Mouse (Mus musculus): ENCODE data around the gene Slc30a2. TPM values are rescaled to one million over a fixed set of nuclear protein-coding genes. Genes with fewer than 3 reads are reported as not detected.

The Slc30a2 gene
- polyA plus RNA-seq, 1 experiment from 2014 or later = not detected

DNA sequence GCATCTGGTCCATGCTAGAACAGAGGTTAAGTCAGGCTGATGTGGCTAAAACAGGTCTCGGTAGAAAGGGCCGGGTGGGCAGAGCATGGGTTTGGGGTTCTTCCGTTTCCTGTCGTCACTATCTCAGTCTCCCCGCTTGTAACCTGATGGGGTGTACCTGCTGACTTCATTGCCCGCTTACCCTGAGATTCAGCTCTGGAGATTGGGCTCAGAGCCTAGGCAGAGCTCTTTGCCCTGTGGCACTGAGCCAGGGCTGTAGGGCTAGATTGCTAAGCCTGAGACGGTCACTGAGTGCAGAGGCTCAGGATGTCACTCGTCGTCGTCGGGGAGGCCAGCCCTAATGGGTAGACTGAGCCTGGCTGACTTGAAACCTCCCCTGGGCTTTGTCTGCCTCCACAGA, 5.1 kb downstream of the Slc30a2 start:
- no peak overlapping the region for H3K9ac ChIP-seq (replicated peaks; ENCODE audit: low read depth, low read length)
- WGBS = 71% methylated on average over 11 of the region's 11 CpGs
- H3K36me3 ChIP-seq (ENCODE audit: control insufficient read depth, insufficient read depth, low read length) = no peaks in the 10 kb centered on the region
- H3K4me2 ChIP-seq (replicated peaks; ENCODE audit: low read depth, low read length) = no peak overlapping the region
- H3K4me3 ChIP-seq (ENCODE audit: low read depth, low read length) = no peak overlapping the region
- H3K4me1 ChIP-seq (ENCODE audit: control insufficient read depth, insufficient read depth, low read length) = peaks cover 2% of the 10 kb centered on the region; the same call in 1 of the 2 replicates
- peaks cover 16% of the 10 kb centered on the region for H3K27me3 ChIP-seq (ENCODE audit: control insufficient read depth, insufficient read depth, low read length)
- ATAC-seq (ENCODE audit: insufficient number of reproducible peaks, insufficient read depth, low FRiP score, low read depth) = no peak
- H3K27ac ChIP-seq (ENCODE audit: low read length) = no peak overlapping the region
- H3K9me3 ChIP-seq (ENCODE audit: control insufficient read depth, low read depth, low read length) = no peaks in the 10 kb centered on the region

GRCm38 (mm10) chr4:134348545-134348944, 5.6 kb downstream of the Slc30a2 start:
- Histone ChIP-seq H3K4me1 (ENCODE audit: control insufficient read depth, insufficient read depth, low read length) (no peaks in the 10 kb centered on the region), H3K27ac (ENCODE audit: low read length) (no peak overlapping the region), H3K36me3 (ENCODE audit: control insufficient read depth, insufficient read depth, low read length) (no peaks in the 10 kb centered on the region), H3K27me3 (ENCODE audit: control insufficient read depth, insufficient read depth, low read length) (peaks cover 11% of the 10 kb centered on the region), H3K4me2 (replicated peaks; ENCODE audit: low read depth, low read length) (no peak overlapping the region), H3K9ac (replicated peaks; ENCODE audit: low read depth, low read length) (no peak overlapping the region), H3K9me3 (ENCODE audit: control insufficient read depth, low read depth, low read length) (no peaks in the 10 kb centered on the region), H3K4me3 (ENCODE audit: low read depth, low read length) (no peak overlapping the region)
- no peak for ATAC-seq (ENCODE audit: insufficient number of reproducible peaks, insufficient read depth, low FRiP score, low read depth)
- 66% methylated on average over 5 of the region's 5 CpGs for WGBS

DNA sequence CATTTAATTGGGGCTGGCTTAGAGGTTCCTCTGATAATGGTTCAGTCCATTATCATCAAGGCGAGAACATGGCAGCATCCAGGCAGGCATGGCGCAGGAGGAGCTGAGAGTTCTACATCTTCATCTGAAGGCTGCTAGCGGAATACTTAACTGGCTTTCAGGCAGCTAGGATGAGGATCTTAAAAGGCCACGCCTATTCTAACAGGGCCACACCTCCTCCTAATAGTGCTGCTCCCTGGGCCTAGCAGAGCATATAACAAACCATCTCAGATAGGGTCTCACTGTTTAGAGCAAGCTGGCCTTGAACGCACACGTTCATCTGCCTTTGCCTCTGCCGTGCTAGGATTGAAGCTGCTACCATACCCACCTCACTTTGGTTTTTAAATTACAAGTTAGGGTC, 6.8 kb downstream of the Slc30a2 start:
- Histone ChIP-seq H3K9ac (replicated peaks; ENCODE audit: low read depth, low read length) (no peak overlapping the region), H3K9me3 (ENCODE audit: control insufficient read depth, low read depth, low read length) (no peaks in the 10 kb centered on the region), H3K4me3 (ENCODE audit: low read depth, low read length) (no peak overlapping the region), H3K4me2 (replicated peaks; ENCODE audit: low read depth, low read length) (no peak overlapping the region), H3K27me3 (ENCODE audit: control insufficient read depth, insufficient read depth, low read length) (0 out of 2 replicates have a peak, but pooled peaks cover 5% of the 10 kb centered on the region), H3K27ac (ENCODE audit: low read length) (no peak overlapping the region), H3K36me3 (ENCODE audit: control insufficient read depth, insufficient read depth, low read length) (no peaks in the 10 kb centered on the region), H3K4me1 (ENCODE audit: control insufficient read depth, insufficient read depth, low read length) (no peaks in the 10 kb centered on the region)
- ATAC-seq (ENCODE audit: insufficient number of reproducible peaks, insufficient read depth, low FRiP score, low read depth) = no peak
- WGBS = 83% methylated on average over 7 of the region's 7 CpGs

GRCm38 (mm10) chr4:134350641-134351040, 7.7 kb downstream of the Slc30a2 start:
- Histone ChIP-seq H3K4me3 (ENCODE audit: low read depth, low read length) (no peak overlapping the region), H3K27me3 (ENCODE audit: control insufficient read depth, insufficient read depth, low read length) (0 out of 2 replicates have a peak, but pooled peaks cover 2% of the 10 kb centered on the region), H3K36me3 (ENCODE audit: control insufficient read depth, insufficient read depth, low read length) (no peaks in the 10 kb centered on the region), H3K4me2 (replicated peaks; ENCODE audit: low read depth, low read length) (no peak overlapping the region), H3K9ac (replicated peaks; ENCODE audit: low read depth, low read length) (no peak overlapping the region), H3K9me3 (ENCODE audit: control insufficient read depth, low read depth, low read length) (no peaks in the 10 kb centered on the region), H3K4me1 (ENCODE audit: control insufficient read depth, insufficient read depth, low read length) (peaks cover 2% of the 10 kb centered on the region; the same call in 1 of the 2 replicates), H3K27ac (ENCODE audit: low read length) (no peak overlapping the region)
- ATAC-seq (ENCODE audit: insufficient number of reproducible peaks, insufficient read depth, low FRiP score, low read depth) = no peak
- WGBS = 88% methylated on average over 6 of the region's 6 CpGs

DNA sequence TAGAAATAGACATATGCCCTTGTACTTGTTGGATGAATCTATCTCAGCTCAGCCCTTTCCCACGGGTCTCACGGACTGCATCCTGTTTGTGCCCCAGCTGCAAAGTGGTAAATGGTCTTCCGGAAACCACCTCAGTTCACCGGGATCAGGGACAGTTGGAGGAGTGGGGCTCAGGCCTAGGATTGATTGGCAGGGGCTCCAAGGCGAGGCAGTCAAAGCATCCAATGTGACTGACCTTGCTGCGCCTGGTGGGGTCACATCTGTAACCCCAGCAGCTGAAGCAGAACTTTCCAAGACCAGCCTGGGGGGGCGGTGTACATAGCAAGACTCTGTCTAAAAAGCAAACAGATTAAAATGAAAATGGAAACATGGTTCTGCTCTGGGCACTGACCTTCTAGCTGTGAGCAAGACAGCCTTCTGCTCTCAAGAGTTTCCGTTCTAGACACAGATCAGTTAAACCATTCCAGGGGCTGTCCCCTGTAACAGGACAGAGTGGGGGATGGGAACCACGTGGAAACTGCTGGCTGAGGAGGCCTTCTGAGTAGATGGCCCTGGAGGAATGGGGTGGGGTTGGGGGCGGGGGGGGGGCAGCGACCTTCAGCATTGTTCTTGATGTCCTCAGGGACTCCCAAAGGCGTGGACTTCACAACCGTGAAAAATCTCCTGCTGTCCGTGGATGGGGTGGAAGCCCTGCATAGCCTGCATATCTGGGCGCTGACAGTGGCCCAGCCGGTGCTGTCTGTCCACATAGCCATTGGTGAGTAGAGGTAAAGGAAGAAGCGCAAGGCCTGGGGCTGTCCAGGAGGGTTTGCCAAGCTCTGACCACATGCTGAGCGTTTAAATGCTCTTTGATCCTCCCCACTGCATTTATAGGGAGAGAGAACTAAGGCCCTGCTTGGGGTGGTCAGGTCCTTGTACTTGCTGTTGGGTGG, 8.6 kb downstream of the Slc30a2 start:
- no peaks in the 10 kb centered on the region for H3K9me3 ChIP-seq (ENCODE audit: control insufficient read depth, low read depth, low read length)

GRCm38 (mm10) chr4:134352261-134352707, 9.3 kb downstream of the Slc30a2 start:
- Histone ChIP-seq H3K4me2 (replicated peaks; ENCODE audit: low read depth, low read length) (no peak overlapping the region), H3K27ac (ENCODE audit: low read length) (no peak overlapping the region), H3K27me3 (ENCODE audit: control insufficient read depth, insufficient read depth, low read length) (no peaks in the 10 kb centered on the region), H3K4me1 (ENCODE audit: control insufficient read depth, insufficient read depth, low read length) (peaks cover 11% of the 10 kb centered on the region; the same call in 1 of the 2 replicates), H3K4me3 (ENCODE audit: low read depth, low read length) (no peak overlapping the region), H3K36me3 (ENCODE audit: control insufficient read depth, insufficient read depth, low read length) (no peaks in the 10 kb centered on the region), H3K9me3 (ENCODE audit: control insufficient read depth, low read depth, low read length) (no peaks in the 10 kb centered on the region), H3K9ac (replicated peaks; ENCODE audit: low read depth, low read length) (no peak overlapping the region)
- no peak for ATAC-seq (ENCODE audit: insufficient number of reproducible peaks, insufficient read depth, low FRiP score, low read depth)
- 80% methylated on average over 12 of the region's 12 CpGs for WGBS

More for the DNA sequence above, 8.6 kb downstream of the Slc30a2 start:
- H3K36me3 ChIP-seq (ENCODE audit: control insufficient read depth, insufficient read depth, low read length) = no peaks in the 10 kb centered on the region
- H3K4me2 ChIP-seq (replicated peaks; ENCODE audit: low read depth, low read length) = no peak overlapping the region
- no peak overlapping the region for H3K4me3 ChIP-seq (ENCODE audit: low read depth, low read length)
- H3K4me1 ChIP-seq (ENCODE audit: control insufficient read depth, insufficient read depth, low read length) = peaks cover 8% of the 10 kb centered on the region; the same call in 1 of the 2 replicates
- 49% methylated on average over 18 of the region's 18 CpGs for WGBS
- H3K27me3 ChIP-seq (ENCODE audit: control insufficient read depth, insufficient read depth, low read length) = no peaks in the 10 kb centered on the region
- no peak for ATAC-seq (ENCODE audit: insufficient number of reproducible peaks, insufficient read depth, low FRiP score, low read depth)
- no peak overlapping the region for H3K27ac ChIP-seq (ENCODE audit: low read length)
- H3K9ac ChIP-seq (replicated peaks; ENCODE audit: low read depth, low read length) = no peak overlapping the region

DNA sequence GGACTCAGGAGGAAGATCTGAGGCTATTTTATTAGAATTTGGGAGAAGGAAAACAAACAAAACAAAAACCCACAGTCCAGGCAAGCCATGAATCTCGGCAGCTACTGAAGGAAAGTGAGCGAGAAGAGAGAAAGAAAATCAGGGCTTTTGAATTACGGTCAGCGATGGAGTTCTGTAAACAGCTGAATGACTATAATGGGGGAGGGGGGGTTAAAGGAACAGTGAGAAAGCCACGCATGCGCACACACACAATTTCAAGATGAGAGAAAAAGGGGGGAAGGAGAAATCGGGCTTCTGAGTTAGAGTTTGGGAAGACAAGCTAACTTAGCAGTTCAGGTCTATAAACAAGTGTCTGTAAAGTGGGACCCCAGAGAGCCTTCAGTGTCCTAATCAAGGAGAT, 9.9 kb downstream of the Slc30a2 start:
- no peak for ATAC-seq (ENCODE audit: insufficient number of reproducible peaks, insufficient read depth, low FRiP score, low read depth)
- Histone ChIP-seq H3K9ac (replicated peaks; ENCODE audit: low read depth, low read length) (no peak overlapping the region), H3K27ac (ENCODE audit: low read length) (no peak overlapping the region), H3K4me1 (ENCODE audit: control insufficient read depth, insufficient read depth, low read length) (peaks cover 11% of the 10 kb centered on the region; the same call in 1 of the 2 replicates), H3K4me2 (replicated peaks; ENCODE audit: low read depth, low read length) (no peak overlapping the region), H3K27me3 (ENCODE audit: control insufficient read depth, insufficient read depth, low read length) (no peaks in the 10 kb centered on the region), H3K4me3 (ENCODE audit: low read depth, low read length) (no peak overlapping the region), H3K9me3 (ENCODE audit: control insufficient read depth, low read depth, low read length) (no peaks in the 10 kb centered on the region), H3K36me3 (ENCODE audit: control insufficient read depth, insufficient read depth, low read length) (no peaks in the 10 kb centered on the region)
- WGBS = 67% methylated on average over 7 of the region's 7 CpGs

DNA sequence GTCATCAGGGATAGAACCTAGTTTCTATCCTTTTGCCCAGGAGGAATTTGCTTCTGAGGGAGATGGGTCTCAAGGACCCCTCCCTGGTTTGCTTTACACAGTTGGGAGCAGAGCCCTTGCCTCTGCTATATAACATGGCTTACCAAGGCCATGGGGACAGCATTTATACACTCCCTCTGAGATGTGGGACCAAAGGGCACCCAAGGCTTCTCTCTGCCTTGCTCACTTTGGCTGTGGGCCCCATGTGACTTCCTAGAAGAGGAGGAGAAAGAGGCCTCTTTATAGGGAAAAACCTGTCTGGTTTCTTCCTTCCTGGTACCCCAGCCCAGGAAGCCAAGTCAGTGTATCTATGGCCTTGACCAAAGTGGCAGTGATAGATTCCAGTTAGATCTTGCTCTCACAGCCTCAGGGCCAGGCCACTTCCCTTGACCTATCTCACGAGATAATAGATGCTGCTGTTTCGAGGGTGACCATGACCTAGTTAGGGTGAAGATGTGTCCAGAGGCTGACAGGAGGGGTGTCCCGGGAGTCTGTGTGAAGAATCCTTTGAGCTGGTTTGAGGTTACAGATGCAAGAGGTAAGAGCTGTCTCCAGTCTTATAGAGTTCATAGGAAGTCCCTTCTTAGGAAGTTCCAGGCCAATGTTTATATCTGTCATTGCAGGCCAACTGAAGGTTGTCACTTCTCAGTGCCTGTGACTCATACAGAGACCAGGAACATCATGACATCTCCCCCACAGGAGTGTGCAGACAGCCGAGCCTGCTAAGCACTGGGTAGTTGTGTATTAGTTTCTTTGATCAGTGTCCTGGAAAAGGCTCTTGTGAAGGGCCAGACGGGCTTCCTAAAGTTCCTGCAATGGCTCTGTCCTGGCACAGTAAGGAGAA, 10.8 kb downstream of the Slc30a2 start:
- Histone ChIP-seq H3K9me3 (ENCODE audit: control insufficient read depth, low read depth, low read length) (no peaks in the 10 kb centered on the region), H3K4me1 (ENCODE audit: control insufficient read depth, insufficient read depth, low read length) (peaks cover 11% of the 10 kb centered on the region; the same call in 1 of the 2 replicates), H3K4me3 (ENCODE audit: low read depth, low read length) (no peak overlapping the region), H3K9ac (replicated peaks; ENCODE audit: low read depth, low read length) (no peak overlapping the region), H3K27me3 (ENCODE audit: control insufficient read depth, insufficient read depth, low read length) (no peaks in the 10 kb centered on the region), H3K36me3 (ENCODE audit: control insufficient read depth, insufficient read depth, low read length) (no peaks in the 10 kb centered on the region), H3K4me2 (replicated peaks; ENCODE audit: low read depth, low read length) (no peak overlapping the region), H3K27ac (ENCODE audit: low read length) (no peak overlapping the region)
- no peak for ATAC-seq (ENCODE audit: insufficient number of reproducible peaks, insufficient read depth, low FRiP score, low read depth)
- WGBS = 74% methylated on average over 5 of the region's 5 CpGs
